Mouse (Mus musculus) urinary bladder, postnatal 25 days (tissue): Measurements from ENCODE around the gene Vamp5.

Experiments used
- DNase-seq: peaks from one replicate; pipeline ENCODE4 v3.0.0; 2022; ENCODE audit warnings: low spot score

Gene Vamp5

GRCm38 (mm10) chr6:72389471-72389940 lies 9.2 kb upstream of the Vamp5 start:
- DNase-seq, result peak; percentile 38

- no peak for DNase-seq
Measured at GRCm38 (mm10) chr6:72388791-72389329, 8.6 kb upstream of the Vamp5 start.

GRCm38 (mm10) chr6:72388266-72388665 lies 8.0 kb upstream of the Vamp5 start:
- DNase-seq, result no peak

- DNase-seq, result no peak
Measured at GRCm38 (mm10) chr6:72387816-72388215, 7.5 kb upstream of the Vamp5 start.

- no peak for DNase-seq
Measured at GRCm38 (mm10) chr6:72386561-72386960, 6.3 kb upstream of the Vamp5 start.

- DNase-seq, result no peak
Measured at GRCm38 (mm10) chr6:72385258-72385657, 5.0 kb upstream of the Vamp5 start.

- no peak for DNase-seq
Measured at GRCm38 (mm10) chr6:72383952-72384351, 3.7 kb upstream of the Vamp5 start.

GRCm38 (mm10) chr6:72383142-72383820 lies 3.0 kb upstream of the Vamp5 start:
- no peak for DNase-seq

GRCm38 (mm10) chr6:72382494-72382893 lies 2.2 kb upstream of the Vamp5 start:
- DNase-seq, result no peak

- no peak for DNase-seq
Measured at GRCm38 (mm10) chr6:72379377-72380130, 714 bp downstream of the Vamp5 start.

GRCm38 (mm10) chr6:72378510-72379234 lies 1.6 kb downstream of the Vamp5 start:
- DNase-seq, result no peak

- DNase-seq, result no peak
Measured at GRCm38 (mm10) chr6:72374820-72375563, 5.3 kb downstream of the Vamp5 start.

GRCm38 (mm10) chr6:72374206-72374605 lies 6.1 kb downstream of the Vamp5 start:
- no peak for DNase-seq

GRCm38 (mm10) chr6:72373184-72373583 lies 7.1 kb downstream of the Vamp5 start:
- DNase-seq, result no peak

- no peak for DNase-seq
Measured at GRCm38 (mm10) chr6:72371571-72371970, 8.7 kb downstream of the Vamp5 start.

- DNase-seq, result no peak
Measured at GRCm38 (mm10) chr6:72371147-72371546, 9.1 kb downstream of the Vamp5 start.

GRCm38 (mm10) chr6:72370091-72370490 lies 10.2 kb downstream of the Vamp5 start:
- DNase-seq, result no peak

- DNase-seq, result no peak
Measured at GRCm38 (mm10) chr6:72369557-72369956, 10.7 kb downstream of the Vamp5 start.

- no peak for DNase-seq
Measured at GRCm38 (mm10) chr6:72367460-72367974, 12.8 kb downstream of the Vamp5 start.

GRCm38 (mm10) chr6:72366844-72367443 lies 13.3 kb downstream of the Vamp5 start, which contains the start of gene Rnf181:
Rnf181 (minus strand) TSS chr6:72366956.
- no peak for DNase-seq

- DNase-seq, result no peak
Measured at GRCm38 (mm10) chr6:72366304-72366703, 14.0 kb downstream of the Vamp5 start.
